Mouse (Mus musculus) forebrain, embryonic 15.5 days (tissue): ENCODE measurements at regions not wholly inside any gene's neighbourhood (a gene's known extent, or its start where the extent isn't known, plus 50 kb on each side); places are given as distances from the start of the nearest gene placed in this dataset.

Experiments
- ATAC-seq: fragments of 200-750 bp; cut with Nextera tagmentation; replicated peaks from 2 replicates; pipeline ENCODE4 v1.8.0; 2017; ENCODE audit warnings: mild to moderate bottlenecking, moderate TSS enrichment, moderate library complexity
- H3K27ac ChIP-seq: fragments of 300-500 bp; sonication (generic); replicated peaks from 2 replicates; pipeline ENCODE4 v1.5.1; 2015; ENCODE audit warnings: mild to moderate bottlenecking, inconsistent platforms
- H3K27me3 ChIP-seq: fragments of 300-500 bp; sonication (generic); 2 replicates; pipeline ENCODE4 v1.6.1; 2015; ENCODE audit warnings: inconsistent platforms
- H3K36me3 ChIP-seq: fragments of 300-500 bp; sonication (generic); 2 replicates; pipeline ENCODE4 v1.6.1; 2015; ENCODE audit warnings: mild to moderate bottlenecking, inconsistent platforms
- H3K4me1 ChIP-seq: fragments of 300-500 bp; sonication (generic); 2 replicates; pipeline ENCODE4 v1.6.1; 2015; ENCODE audit warnings: inconsistent platforms
- H3K4me2 ChIP-seq: fragments of 300-500 bp; sonication (generic); replicated peaks from 2 replicates; pipeline ENCODE4 v1.6.1; 2015; ENCODE audit warnings: mild to moderate bottlenecking, inconsistent platforms
- H3K4me3 ChIP-seq: fragments of 300-500 bp; sonication (generic); 2 replicates; pipeline ENCODE4 v1.5.1; 2015; ENCODE audit warnings: mild to moderate bottlenecking, inconsistent platforms
- H3K9ac ChIP-seq: fragments of 300-500 bp; sonication (generic); replicated peaks from 2 replicates; pipeline ENCODE4 v1.6.1; 2015; ENCODE audit warnings: mild to moderate bottlenecking, inconsistent platforms
- H3K9me3 ChIP-seq: fragments of 300-500 bp; sonication (generic); 2 replicates; pipeline ENCODE4 v1.6.1; 2016; ENCODE audit warnings: inconsistent platforms
- WGBS: fragments of 180-500 bp; shearing (Covaris S2); methylation state at CpG from one replicate; pipeline ENCODE4 v1.1.7; 2015; ENCODE audit warnings: mixed read lengths; 5-methylcytosine and 5-hydroxymethylcytosine counted together

DNA sequence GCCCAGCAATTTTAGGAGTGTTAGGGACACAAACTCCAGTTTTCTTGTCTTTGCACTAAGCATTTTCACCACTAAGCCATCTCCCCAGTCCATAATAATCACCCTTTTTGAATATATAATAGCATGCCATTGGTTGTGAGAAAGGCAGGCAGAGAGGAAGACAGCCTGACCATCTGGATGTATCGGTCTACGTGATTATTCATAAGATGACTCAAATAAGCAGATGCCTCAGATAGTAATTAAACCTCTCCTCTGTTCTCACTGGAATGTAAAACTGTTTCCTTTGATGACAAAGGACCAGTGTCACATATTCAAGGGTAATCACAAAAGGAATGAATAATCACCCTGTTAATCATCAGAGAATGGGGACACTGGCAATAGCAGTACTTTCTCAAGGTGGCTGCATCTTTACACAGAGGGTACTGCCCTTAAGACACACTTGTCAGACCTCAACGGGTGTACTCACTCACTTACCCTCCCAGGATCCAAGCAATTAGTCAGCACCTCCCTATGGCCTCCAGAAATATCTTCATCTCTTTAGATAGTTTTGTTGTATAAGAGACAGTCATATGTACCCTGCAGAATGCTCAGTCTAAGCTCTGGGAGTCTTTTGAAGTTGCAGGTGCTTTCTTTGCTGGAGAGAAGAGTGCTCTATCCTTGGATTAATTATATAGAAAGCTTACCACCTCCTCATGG is 826.0 kb upstream of the Ddx18 start:
- ATAC-seq = peak; percentile 51; the same call in 1 of the 2 replicates
- Histone ChIP-seq H3K4me2 (no peak overlapping the region), H3K36me3 (no peaks in the 10 kb centered on the region), H3K27me3 (no peaks in the 10 kb centered on the region), H3K27ac (no peak overlapping the region), H3K9me3 (no peaks in the 10 kb centered on the region), H3K9ac (no peak overlapping the region), H3K4me1 (0 out of 2 replicates have a peak, but pooled peaks cover 3% of the 10 kb centered on the region), H3K4me3 (no peak overlapping the region)
- whole genome bisulfite sequencing = 47% methylated on average over 3 of the region's 3 CpGs

DNA sequence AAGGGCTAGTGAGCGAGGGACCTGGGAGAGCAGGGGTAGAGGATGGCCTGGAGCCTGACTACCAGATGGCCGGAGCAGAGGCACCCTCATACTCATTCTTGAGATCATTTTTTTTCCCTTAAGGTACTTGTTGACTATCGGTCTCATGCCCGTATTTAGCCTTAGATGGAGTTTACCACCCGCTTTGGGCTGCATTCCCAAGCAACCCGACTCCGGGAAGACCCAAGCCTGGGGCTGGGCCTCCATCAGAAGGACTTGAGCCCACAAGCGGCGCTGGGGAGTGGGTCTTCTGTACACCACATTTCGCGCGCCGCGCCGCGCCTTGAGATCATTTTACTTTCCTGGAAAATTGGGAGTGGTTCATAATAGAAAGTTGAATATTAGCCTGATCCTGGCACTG is 789.2 kb upstream of the Ddx18 start:
- 88% methylated on average over 16 of the region's 16 CpGs for WGBS
- ATAC-seq = no peak; the same call in 1 of the 2 replicates

DNA sequence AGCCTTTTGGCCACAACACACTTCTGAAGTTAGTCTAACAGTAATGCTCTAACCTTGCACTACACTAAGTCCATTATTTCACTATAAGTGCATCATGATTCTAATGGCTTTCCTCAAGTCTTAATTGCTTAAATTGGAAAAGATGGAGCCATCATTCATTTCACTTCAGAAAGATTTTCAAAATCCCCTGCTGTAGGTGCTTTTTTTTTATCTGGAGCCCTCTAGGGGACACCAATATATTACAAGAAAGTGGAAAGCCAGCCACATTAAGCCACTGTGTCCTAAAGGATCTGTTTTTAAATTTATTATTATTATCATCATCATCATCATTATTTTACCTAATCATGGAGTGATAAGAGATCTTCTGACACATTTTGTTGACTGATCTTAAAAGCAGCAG is 783.7 kb upstream of the Ddx18 start:
- no peak overlapping the region for H3K9ac ChIP-seq
- H3K4me3 ChIP-seq = no peak overlapping the region
- no peaks in the 10 kb centered on the region for H3K36me3 ChIP-seq
- no peaks in the 10 kb centered on the region for H3K9me3 ChIP-seq
- no peak for ATAC-seq
- H3K27me3 ChIP-seq = no peaks in the 10 kb centered on the region
- no peak overlapping the region for H3K27ac ChIP-seq
- no peaks in the 10 kb centered on the region for H3K4me1 ChIP-seq
- no peak overlapping the region for H3K4me2 ChIP-seq

More for the DNA sequence above, 789.2 kb upstream of the Ddx18 start:
- H3K4me1 ChIP-seq = no peaks in the 10 kb centered on the region
- no peaks in the 10 kb centered on the region for H3K9me3 ChIP-seq
- no peak overlapping the region for H3K4me3 ChIP-seq
- no peak overlapping the region for H3K4me2 ChIP-seq
- H3K9ac ChIP-seq = no peak overlapping the region
- H3K27me3 ChIP-seq = no peaks in the 10 kb centered on the region
- no peak overlapping the region for H3K27ac ChIP-seq
- H3K36me3 ChIP-seq = no peaks in the 10 kb centered on the region

DNA sequence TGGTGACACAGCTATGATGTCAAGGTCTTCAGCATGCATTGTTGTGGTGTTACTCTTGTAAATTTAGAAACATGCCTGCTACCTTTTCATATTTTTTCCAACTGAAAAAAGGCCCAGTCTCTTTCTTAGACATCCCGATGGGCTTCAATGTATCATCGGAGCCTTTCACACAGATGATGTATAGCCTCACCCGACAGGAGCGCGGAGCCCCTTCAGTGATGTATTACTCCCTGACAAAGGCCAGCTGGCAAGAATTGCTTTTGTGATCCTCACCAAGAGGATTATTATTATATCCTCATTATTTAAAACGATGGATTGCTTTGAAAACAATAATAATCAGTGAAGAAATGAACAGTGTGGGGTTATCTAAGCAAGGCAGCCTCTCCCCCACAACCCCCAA is 765.5 kb upstream of the Ddx18 start:
- 83% methylated on average over 6 of the region's 6 CpGs for WGBS

DNA sequence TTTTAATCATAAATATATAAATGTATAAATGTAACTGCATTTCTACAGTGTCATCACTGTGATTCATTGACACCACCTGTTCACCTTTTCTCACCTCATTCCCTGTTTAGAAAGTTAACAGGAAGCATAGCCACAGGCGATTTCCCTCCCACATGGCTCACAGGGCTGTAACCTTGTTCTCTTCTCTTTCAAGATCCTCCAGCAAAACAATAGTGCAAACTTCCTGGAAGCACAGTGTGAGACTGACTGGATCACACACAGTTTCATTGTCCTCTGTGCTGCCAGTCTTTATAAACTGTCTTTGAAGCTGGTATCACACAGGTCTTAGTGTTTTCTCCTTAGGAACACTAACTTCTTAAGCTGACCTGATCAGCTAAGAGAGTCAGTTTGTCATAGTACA is 760.5 kb upstream of the Ddx18 start:
- Histone ChIP-seq H3K36me3 (no peaks in the 10 kb centered on the region), H3K27me3 (no peaks in the 10 kb centered on the region), H3K4me2 (no peak overlapping the region), H3K9me3 (no peaks in the 10 kb centered on the region), H3K27ac (no peak overlapping the region), H3K9ac (no peak overlapping the region), H3K4me1 (no peaks in the 10 kb centered on the region), H3K4me3 (no peak overlapping the region)
- 39% methylated on average over 1 of the region's 1 CpGs for WGBS
- ATAC-seq = no peak

More for the DNA sequence above, 765.5 kb upstream of the Ddx18 start:
- H3K36me3 ChIP-seq = no peaks in the 10 kb centered on the region
- no peaks in the 10 kb centered on the region for H3K27me3 ChIP-seq
- no peak overlapping the region for H3K9ac ChIP-seq
- no peaks in the 10 kb centered on the region for H3K9me3 ChIP-seq
- no peak overlapping the region for H3K4me3 ChIP-seq
- H3K27ac ChIP-seq = no peak overlapping the region
- H3K4me1 ChIP-seq = no peaks in the 10 kb centered on the region
- no peak for ATAC-seq
- H3K4me2 ChIP-seq = no peak overlapping the region
